Mouse (Mus musculus): ENCODE data around the gene Gfi1b.

GRCm38 (mm10) chr2:28662891-28663290, 41.1 kb upstream of the Gfi1b start:
- TF ChIP-seq SRF (IDR thresholded peaks at IDR 0.05; ENCODE audit: control insufficient read depth, insufficient read length, low read depth) (no peak), POLR2A (IDR thresholded peaks at IDR 0.05; ENCODE audit: insufficient read length, low read depth) (no peak), CEBPB (IDR thresholded peaks at IDR 0.05; ENCODE audit: insufficient read depth, poor library complexity, severe bottlenecking) (no peak), TCF12 (IDR thresholded peaks at IDR 0.05; ENCODE audit: insufficient read depth, poor library complexity, severe bottlenecking) (no peak), USF1 (IDR thresholded peaks at IDR 0.05; ENCODE audit: low read depth) (no peak), MAX (IDR thresholded peaks at IDR 0.05; ENCODE audit: low read depth) (no peak)
